Mouse (Mus musculus): ENCODE data around the gene Amdhd2.

DNA sequence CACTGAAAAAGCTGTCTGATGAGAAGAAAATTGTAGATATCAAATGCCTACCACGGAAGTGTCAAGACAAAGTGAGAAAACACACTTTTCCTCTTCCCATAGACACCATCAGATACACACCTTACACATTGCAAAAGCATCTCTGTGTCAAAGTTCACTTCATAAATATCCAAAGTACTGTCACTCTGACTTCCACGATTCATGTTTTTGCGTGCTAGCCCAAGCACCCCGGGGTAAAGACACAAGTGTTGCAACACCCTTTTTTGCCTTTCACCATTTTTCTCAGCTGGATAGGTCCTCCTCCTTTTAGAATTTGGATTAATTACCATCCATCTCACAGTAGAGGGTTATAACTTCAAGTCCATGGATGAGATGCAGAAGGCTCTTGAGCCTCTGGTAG lies 23.6 kb downstream of the Amdhd2 start:
- no peak for TF ChIP-seq POLR2A (IDR thresholded peaks at IDR 0.05; ENCODE audit: low read depth, low read length)
- no peak for TF ChIP-seq CTCF (IDR thresholded peaks at IDR 0.05; ENCODE audit: extremely low read depth, insufficient read length, insufficient replicate concordance, low read depth, low read length)

Measured in small intestine, adult 2 months (tissue).